Mouse (Mus musculus) midbrain, embryonic 11.5 days (tissue): ENCODE results near the gene Pam. TPM values are rescaled to one million over a fixed set of nuclear protein-coding genes. Genes with fewer than 3 reads are reported as not detected.
A peak's percentile ranks its signal among the peaks of the same experiment; 100 is the strongest.

Experiments used
- ATAC-seq: fragments of 200-750 bp; cut with Nextera tagmentation; 2 replicates; pipeline ENCODE4 v1.8.0; 2017; ENCODE audit warnings: moderate TSS enrichment, moderate library complexity; ENCODE audit not compliant: low FRiP score
- DNase-seq: peaks from one replicate; pipeline ENCODE4 v3.0.0; 2015; ENCODE audit warnings: low spot score; ENCODE audit errors: missing footprints
- H3K27ac ChIP-seq: fragments of 300-500 bp; sonication (generic); 2 replicates; pipeline ENCODE4 v1.5.1; 2014; ENCODE audit warnings: low read depth, low read length
- H3K27me3 ChIP-seq: fragments of 300-500 bp; sonication (generic); 2 replicates; pipeline ENCODE4 v1.6.1; 2014; ENCODE audit warnings: mild to moderate bottlenecking, low read length, moderate library complexity, mixed read lengths; ENCODE audit not compliant: control insufficient read depth, insufficient read depth
- H3K36me3 ChIP-seq: fragments of 300-500 bp; sonication (generic); 2 replicates; pipeline ENCODE4 v1.6.1; 2014; ENCODE audit warnings: mild to moderate bottlenecking, low read length, moderate library complexity, mixed read lengths; ENCODE audit not compliant: control insufficient read depth, insufficient read depth
- H3K4me1 ChIP-seq: fragments of 300-500 bp; sonication (generic); 2 replicates; pipeline ENCODE4 v1.6.1; 2014; ENCODE audit warnings: low read length; ENCODE audit not compliant: control insufficient read depth, insufficient read depth
- H3K4me2 ChIP-seq: fragments of 300-500 bp; sonication (generic); 2 replicates; pipeline ENCODE4 v1.6.1; 2014; ENCODE audit warnings: mild to moderate bottlenecking, moderate library complexity
- H3K4me3 ChIP-seq: fragments of 300-500 bp; sonication (generic); 2 replicates; pipeline ENCODE4 v1.5.1; 2014; ENCODE audit warnings: low read depth, low read length
- H3K9ac ChIP-seq: fragments of 300-500 bp; sonication (generic); 2 replicates; pipeline ENCODE4 v1.6.1; 2014; ENCODE audit warnings: low read length
- H3K9me3 ChIP-seq: fragments of 300-500 bp; sonication (generic); 2 replicates; pipeline ENCODE4 v1.6.1; 2016; ENCODE audit warnings: low read length; ENCODE audit not compliant: control insufficient read depth
- WGBS: fragments of 180-500 bp; shearing (Covaris S2); extraction: QIAGEN DNeasy Blood & Tissue Kit; methylation state at CpG from one replicate; pipeline ENCODE4 v1.1.7; 2014; 5-methylcytosine and 5-hydroxymethylcytosine counted together
- polyA plus RNA-seq: library from polyadenylated mRNA; unstranded; fragments of >200 nt; fragmentation: Nextera tagmentation; extraction: Ambion mirVana; gene quantifications from 2 replicates; pipeline ENCODE4 v1.2.1, GENCODE M21; 2014

The Pam gene
- polyA plus RNA-seq, result 21.1 and 21.2 TPM in 2 replicates

DNA sequence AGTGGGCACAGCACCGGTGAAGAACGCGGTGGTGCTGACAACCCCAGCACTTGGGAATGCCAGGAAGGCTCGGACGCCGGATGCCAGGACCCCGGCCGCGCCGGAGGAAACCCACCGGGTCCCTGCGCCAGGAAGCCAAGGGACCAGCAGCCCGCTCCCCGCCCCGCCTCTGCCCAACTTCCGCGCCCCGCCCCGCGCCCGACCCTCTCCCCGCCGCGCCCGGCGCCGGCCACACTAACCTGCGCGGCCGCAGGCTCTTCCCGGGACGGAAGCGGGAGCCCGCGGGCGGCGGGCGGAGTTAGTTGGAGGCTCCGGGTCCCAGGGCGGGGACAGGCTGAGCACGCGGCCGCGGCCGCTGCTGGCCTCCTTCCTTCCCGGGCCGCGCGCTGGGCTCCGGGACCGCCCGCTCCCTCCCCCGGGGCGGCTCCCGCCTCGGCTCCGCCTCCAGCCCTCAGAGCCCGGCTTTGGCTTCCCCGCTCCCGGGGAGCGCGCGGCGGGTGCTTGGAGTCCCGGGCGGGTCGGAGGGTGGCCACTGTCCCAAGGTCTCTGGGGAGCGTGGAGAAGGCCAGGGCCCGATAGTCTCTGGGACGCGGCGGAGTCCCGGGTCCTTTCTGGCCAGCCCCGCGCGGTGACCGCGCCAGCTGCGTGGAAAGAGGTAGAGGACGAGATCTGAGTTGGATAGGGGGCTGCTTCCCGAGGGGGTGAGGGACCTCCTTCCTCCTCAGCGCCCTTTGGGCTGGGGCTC is at the start of gene Pam:
Gene Pam, minus strand, starts transcription at position 401 of the 745 bp plus-strand sequence.
- under 1% methylated on average over 79 of the region's 82 CpGs for WGBS
- Histone ChIP-seq H3K9ac (peak within 1 kb of the TSS; percentile 77), H3K36me3 (no peaks in the 10 kb centered on the region), H3K27me3 (no peaks in the 10 kb centered on the region), H3K27ac (peak within 1 kb of the TSS; percentile 65), H3K4me2 (peak within 1 kb of the TSS; percentile 64), H3K9me3 (no peaks in the 10 kb centered on the region), H3K4me1 (peaks cover 9% of the 10 kb centered on the region; the same call in 1 of the 2 replicates), H3K4me3 (peak within 1 kb of the TSS; percentile 52)
- ATAC-seq (peak; percentile 92), DNase-seq (peak; percentile 97)

DNA sequence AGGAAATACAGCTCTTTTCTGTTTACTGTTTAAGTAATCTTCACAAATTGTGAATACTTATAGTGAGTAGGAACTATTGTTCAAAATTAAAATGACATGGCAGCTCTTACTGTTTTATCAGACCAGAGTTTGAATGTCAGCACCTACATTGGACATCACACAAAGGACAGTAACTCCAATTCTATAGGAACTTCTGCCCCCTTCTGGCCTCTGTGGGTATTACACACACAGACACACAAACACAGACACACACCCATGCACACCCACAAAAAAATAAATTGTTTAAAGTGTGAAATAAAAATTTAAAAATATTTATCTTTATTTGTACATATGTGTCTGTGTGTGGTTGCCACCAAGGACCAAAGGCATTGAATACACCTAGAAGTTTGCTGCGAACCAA is 49.4 kb upstream of the Pam start:
- no peak overlapping the region for H3K9ac ChIP-seq
- no peak overlapping the region for H3K4me2 ChIP-seq
- H3K4me3 ChIP-seq, result no peak overlapping the region
- WGBS, result 94% methylated on average over 1 of the region's 1 CpGs
- H3K4me1 ChIP-seq, result no peaks in the 10 kb centered on the region
- H3K36me3 ChIP-seq, result no peaks in the 10 kb centered on the region
- no peak overlapping the region for H3K27ac ChIP-seq
- DNase-seq, result no peak
- ATAC-seq, result no peak
- H3K9me3 ChIP-seq, result no peaks in the 10 kb centered on the region
- no peaks in the 10 kb centered on the region for H3K27me3 ChIP-seq

DNA sequence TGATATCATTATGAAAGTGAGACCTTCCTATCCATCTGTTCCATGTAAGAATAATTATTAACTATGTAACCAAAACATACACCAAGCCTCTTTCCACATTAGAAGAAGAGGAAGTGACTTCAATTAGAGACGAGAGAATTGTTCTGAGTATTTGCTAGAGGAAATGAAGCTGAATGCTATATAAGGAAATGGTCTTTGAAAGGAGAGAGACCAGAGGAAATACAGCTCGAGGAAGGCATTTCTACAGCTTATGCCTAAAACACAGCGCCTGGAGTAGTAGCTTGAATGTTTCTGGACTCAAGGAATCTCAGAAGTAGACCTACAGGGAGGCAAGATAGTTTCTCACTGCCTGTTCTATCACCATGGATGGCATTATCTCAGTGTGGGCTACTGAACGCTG is 35.8 kb upstream of the Pam start:
- Histone ChIP-seq H3K9ac (no peak overlapping the region), H3K4me2 (no peak overlapping the region), H3K27me3 (no peaks in the 10 kb centered on the region), H3K36me3 (no peaks in the 10 kb centered on the region), H3K9me3 (no peaks in the 10 kb centered on the region), H3K27ac (no peak overlapping the region), H3K4me1 (no peaks in the 10 kb centered on the region), H3K4me3 (no peak overlapping the region)
- DNase-seq (peak; percentile 17), ATAC-seq (no peak)
- 84% methylated on average over 4 of the region's 4 CpGs for WGBS

DNA sequence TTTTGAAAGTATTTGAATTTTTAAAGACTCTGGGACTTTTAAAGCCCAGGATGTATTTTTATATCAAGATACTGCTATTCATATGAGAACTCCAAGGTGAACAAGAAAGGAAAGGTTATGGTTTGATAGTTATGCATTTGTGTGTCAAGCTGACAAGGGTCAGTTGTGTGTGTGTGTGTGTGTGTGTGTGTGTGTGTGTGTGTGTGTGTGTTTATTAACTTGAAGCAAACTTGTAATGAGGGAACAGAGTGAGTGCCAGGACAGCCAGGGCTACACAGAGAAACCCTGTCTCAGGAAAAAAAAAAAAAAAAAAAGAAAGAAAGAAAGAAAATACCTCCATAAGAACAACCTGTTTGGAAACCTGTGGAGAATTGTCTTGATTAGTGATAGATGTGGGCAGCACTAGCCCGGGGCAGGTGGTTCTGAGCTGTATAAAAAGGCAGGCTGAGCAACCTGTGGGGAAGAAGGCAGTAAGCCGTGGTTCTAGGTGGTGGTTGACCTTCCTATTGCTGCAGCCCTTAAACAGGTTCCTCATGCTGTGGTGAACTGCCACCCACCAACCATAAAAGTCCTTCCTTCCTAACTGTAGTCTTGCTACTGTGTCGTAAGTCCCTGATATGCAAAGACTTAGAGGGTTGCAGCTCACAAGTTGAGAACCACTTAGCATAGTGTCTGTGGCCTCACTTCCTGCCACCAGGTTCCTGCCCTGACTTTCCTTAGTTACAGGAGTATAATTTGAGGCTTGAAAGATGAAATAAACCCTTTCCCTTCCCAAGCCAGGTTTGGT is 34.3 kb upstream of the Pam start:
- Histone ChIP-seq H3K27ac (no peak overlapping the region), H3K36me3 (no peaks in the 10 kb centered on the region), H3K9ac (no peak overlapping the region), H3K4me1 (no peaks in the 10 kb centered on the region), H3K9me3 (no peaks in the 10 kb centered on the region), H3K4me3 (no peak overlapping the region), H3K4me2 (no peak overlapping the region), H3K27me3 (no peaks in the 10 kb centered on the region)
- DNase-seq, result no peak
- no peak for ATAC-seq
- WGBS, result 85% methylated on average over 3 of the region's 3 CpGs

DNA sequence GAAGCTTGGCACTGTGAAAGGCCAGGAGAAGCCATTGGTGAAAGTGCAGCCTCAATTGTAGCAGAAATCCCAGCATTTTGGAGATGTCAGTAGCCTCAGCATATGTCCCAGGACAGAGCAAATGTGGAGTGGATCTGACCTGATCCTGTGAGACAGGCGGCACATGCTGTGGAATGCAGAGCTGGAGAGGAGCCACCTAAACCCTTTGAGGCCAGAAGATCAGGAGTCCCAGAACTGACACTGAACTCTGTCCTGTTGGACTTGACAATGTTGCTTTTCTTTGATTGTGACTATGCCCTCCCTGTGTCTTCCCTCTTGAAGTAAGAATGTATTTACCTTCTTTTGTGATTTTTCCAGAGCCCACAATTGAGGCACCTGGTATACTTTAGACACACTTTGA is 33.7 kb upstream of the Pam start:
- WGBS, result 85% methylated on average over 1 of the region's 1 CpGs
- H3K27ac ChIP-seq, result no peak overlapping the region
- DNase-seq (no peak), ATAC-seq (no peak)
- H3K4me2 ChIP-seq, result no peak overlapping the region
- no peak overlapping the region for H3K4me3 ChIP-seq
- no peaks in the 10 kb centered on the region for H3K9me3 ChIP-seq
- H3K36me3 ChIP-seq, result no peaks in the 10 kb centered on the region
- H3K4me1 ChIP-seq, result no peaks in the 10 kb centered on the region
- H3K27me3 ChIP-seq, result no peaks in the 10 kb centered on the region
- H3K9ac ChIP-seq, result no peak overlapping the region

DNA sequence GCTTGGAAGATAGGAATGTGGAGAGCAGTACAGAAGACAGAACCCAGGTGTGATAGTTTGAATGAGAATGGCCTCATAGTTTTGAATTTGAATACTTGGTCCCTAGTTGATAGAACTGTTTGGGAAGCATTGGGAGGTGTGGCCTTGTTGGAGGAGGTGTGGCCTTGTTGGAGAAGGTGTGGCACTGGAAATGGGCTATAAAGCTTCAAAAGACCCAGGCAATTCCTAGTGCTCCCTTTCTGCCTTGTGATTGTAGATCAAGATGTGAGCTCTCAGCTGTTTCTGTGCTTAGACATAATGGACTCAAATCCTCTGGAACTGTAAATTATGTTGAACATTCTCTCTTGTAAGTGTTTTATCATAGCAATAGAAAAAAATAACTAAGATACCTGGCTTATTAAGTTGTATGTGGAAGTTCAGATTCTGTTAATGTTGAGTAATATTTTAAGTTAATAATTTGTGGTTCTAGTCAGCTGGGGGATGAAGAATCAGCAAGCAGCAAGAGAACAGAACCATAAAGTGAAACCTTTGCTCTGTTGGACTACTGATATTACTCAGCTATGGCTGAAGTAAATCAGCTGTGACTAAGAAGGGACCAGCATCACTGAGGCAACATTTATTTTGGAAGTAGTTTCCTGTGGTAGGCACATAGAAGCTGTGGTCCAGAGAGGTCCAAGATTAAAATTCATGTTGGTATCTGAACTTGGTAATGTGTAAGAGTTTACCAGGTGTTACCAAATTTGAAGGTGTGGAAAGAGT is 33.1 kb upstream of the Pam start:
- no peaks in the 10 kb centered on the region for H3K27me3 ChIP-seq
- no peaks in the 10 kb centered on the region for H3K9me3 ChIP-seq
- no peak for ATAC-seq
- no peak overlapping the region for H3K27ac ChIP-seq
- no peaks in the 10 kb centered on the region for H3K36me3 ChIP-seq
- no peak for DNase-seq
- no peak overlapping the region for H3K4me3 ChIP-seq
- H3K4me2 ChIP-seq, result no peak overlapping the region
- H3K4me1 ChIP-seq, result no peaks in the 10 kb centered on the region
- no peak overlapping the region for H3K9ac ChIP-seq

DNA sequence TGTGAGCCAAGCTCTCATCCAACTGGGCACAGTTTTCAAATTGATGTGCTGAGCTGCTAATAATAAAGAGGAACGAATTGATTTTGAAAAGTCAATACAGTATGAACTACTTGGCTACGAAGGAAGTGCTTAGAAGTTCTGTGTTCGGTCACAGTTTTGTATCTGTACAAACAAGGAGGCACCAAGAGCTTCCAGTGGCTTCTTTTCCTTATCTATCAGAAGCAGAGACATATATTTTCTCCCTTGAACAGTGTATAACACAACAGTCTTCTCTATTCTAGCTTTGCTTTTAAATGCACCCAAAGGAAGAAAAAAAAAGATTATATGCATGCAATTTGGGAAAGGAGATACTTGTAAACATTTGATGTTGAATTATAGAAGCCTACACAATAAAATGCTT is 30.8 kb upstream of the Pam start:
- WGBS, result 86% methylated on average over 3 of the region's 3 CpGs
- H3K36me3 ChIP-seq, result no peaks in the 10 kb centered on the region
- ATAC-seq (no peak), DNase-seq (no peak)
- no peaks in the 10 kb centered on the region for H3K27me3 ChIP-seq
- H3K4me1 ChIP-seq, result no peaks in the 10 kb centered on the region
- no peak overlapping the region for H3K4me2 ChIP-seq
- no peak overlapping the region for H3K4me3 ChIP-seq
- H3K27ac ChIP-seq, result no peak overlapping the region
- H3K9me3 ChIP-seq, result no peaks in the 10 kb centered on the region
- no peak overlapping the region for H3K9ac ChIP-seq

DNA sequence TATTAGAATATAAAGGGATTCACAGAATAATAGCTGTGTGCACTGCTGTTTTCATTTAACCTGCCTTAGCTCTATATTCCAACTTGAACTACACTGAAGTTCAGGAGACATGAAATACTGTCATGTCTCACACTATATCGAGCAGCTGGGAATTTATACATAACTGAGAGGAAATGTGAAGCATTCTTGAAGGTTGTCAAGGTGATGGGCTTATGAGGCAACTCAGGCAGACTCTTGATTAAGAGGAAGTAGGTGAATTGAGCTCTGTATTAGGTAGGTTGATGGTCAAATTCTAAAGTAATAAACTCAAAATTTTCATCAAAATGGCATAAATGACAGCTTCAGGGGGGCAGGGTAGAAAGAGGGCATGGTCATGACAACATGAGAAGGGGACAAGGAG is 29.3 kb upstream of the Pam start:
- H3K36me3 ChIP-seq, result no peaks in the 10 kb centered on the region
- ATAC-seq, result no peak
- H3K9ac ChIP-seq, result no peak overlapping the region
- no peak overlapping the region for H3K27ac ChIP-seq
- H3K9me3 ChIP-seq, result no peaks in the 10 kb centered on the region
- H3K27me3 ChIP-seq, result no peaks in the 10 kb centered on the region
- WGBS, result 45% methylated on average over 1 of the region's 1 CpGs
- no peaks in the 10 kb centered on the region for H3K4me1 ChIP-seq
- H3K4me2 ChIP-seq, result no peak overlapping the region
- DNase-seq, result no peak
- H3K4me3 ChIP-seq, result no peak overlapping the region

DNA sequence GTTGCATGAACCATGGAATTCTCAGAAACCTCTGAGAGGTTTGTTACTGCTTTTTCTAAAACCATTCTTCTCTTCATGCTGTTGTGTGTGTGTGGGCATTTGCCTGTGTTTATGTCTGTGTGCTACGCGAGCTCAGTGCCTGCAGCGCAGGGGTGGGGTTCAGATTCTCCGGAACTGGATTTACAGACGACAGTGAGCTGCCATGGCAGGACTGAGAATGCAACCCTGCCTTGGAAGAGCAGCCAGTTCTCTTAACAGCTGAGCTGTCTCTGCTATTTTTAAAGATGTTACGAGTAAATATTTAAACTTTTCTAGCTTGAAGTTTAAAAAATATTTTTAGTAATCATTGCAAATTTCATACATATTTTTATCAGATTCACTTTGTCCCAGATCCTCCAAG is 24.1 kb upstream of the Pam start:
- 92% methylated on average over 6 of the region's 6 CpGs for WGBS
- no peaks in the 10 kb centered on the region for H3K36me3 ChIP-seq
- no peak for DNase-seq

More for the DNA sequence above, 24.1 kb upstream of the Pam start:
- Histone ChIP-seq H3K9ac (no peak overlapping the region), H3K4me3 (no peak overlapping the region), H3K27me3 (no peaks in the 10 kb centered on the region), H3K27ac (no peak overlapping the region), H3K4me1 (no peaks in the 10 kb centered on the region), H3K4me2 (no peak overlapping the region), H3K9me3 (no peaks in the 10 kb centered on the region)
- no peak for ATAC-seq
